Mouse (Mus musculus) E14TG2a.4 (cell line): ENCODE measurements around the gene Gm11060.
A peak's percentile ranks its signal among the peaks of the same experiment; 100 is the strongest.

Source experiments
- H3K27me3 ChIP-seq: 2 replicates; pipeline ENCODE4 v1.6.1; 2014; ENCODE audit warnings: low read length, control low read depth; ENCODE audit not compliant: insufficient read depth
- H3K36me3 ChIP-seq: 2 replicates; pipeline ENCODE4 v1.6.1; 2014; ENCODE audit warnings: low read length, control low read depth; ENCODE audit not compliant: insufficient read depth
- H3K4me1 ChIP-seq: replicated peaks from 2 replicates; pipeline ENCODE4 v1.6.1; 2014; ENCODE audit warnings: low read depth, low read length, control low read depth
- H3K4me3 ChIP-seq: replicated peaks from 2 replicates; pipeline ENCODE4 v1.5.1; 2014; ENCODE audit warnings: mild to moderate bottlenecking, low read length
- H3K9me3 ChIP-seq: 2 replicates; pipeline ENCODE4 v1.6.1; 2014; ENCODE audit warnings: low read length, control low read depth
- CTCF ChIP-seq: conservative IDR thresholded peaks from 2 replicates; pipeline ENCODE4 v1.5.1; 2014; ENCODE audit warnings: low read length
- NANOG ChIP-seq: IDR thresholded peaks from 2 replicates; pipeline ENCODE4 v1.6.1; 2014; ENCODE audit warnings: borderline replicate concordance, low read length, mixed read lengths
- POU5F1 ChIP-seq: IDR thresholded peaks from 2 replicates; pipeline ENCODE4 v1.6.1; 2014; ENCODE audit warnings: low read length, borderline replicate concordance

Gm11060 gene

GRCm38 (mm10) chr2:105097294-105097953, 5.6 kb downstream of the Gm11060 start:
- Histone ChIP-seq H3K9me3 (no peaks in the 10 kb centered on the region), H3K27me3 (no peaks in the 10 kb centered on the region), H3K36me3 (no peaks in the 10 kb centered on the region), H3K4me3 (peak overlapping the region; percentile 64), H3K4me1 (peaks cover 29% of the 10 kb centered on the region)
- TF ChIP-seq CTCF (no peak), NANOG (no peak), POU5F1 (no peak)

- TF ChIP-seq NANOG (no peak), POU5F1 (no peak), CTCF (no peak)
- Histone ChIP-seq H3K9me3 (peaks cover 6% of the 10 kb centered on the region), H3K36me3 (no peaks in the 10 kb centered on the region), H3K4me1 (peaks cover 29% of the 10 kb centered on the region), H3K27me3 (no peaks in the 10 kb centered on the region), H3K4me3 (no peak overlapping the region)
These were observed 7.6 kb downstream of the Gm11060 start for GRCm38 (mm10) chr2:105099410-105099809.

GRCm38 (mm10) chr2:105100541-105100940, 8.7 kb downstream of the Gm11060 start:
- TF ChIP-seq NANOG = no peak
- no peak for TF ChIP-seq CTCF
- no peaks in the 10 kb centered on the region for H3K27me3 ChIP-seq

GRCm38 (mm10) chr2:105108703-105109158, 16.9 kb downstream of the Gm11060 start:
- Histone ChIP-seq H3K36me3 (no peaks in the 10 kb centered on the region), H3K4me3 (no peak overlapping the region), H3K9me3 (peaks cover 11% of the 10 kb centered on the region), H3K27me3 (peaks cover 14% of the 10 kb centered on the region; the same call in 1 of the 2 replicates), H3K4me1 (peaks cover 41% of the 10 kb centered on the region)
- no peak for TF ChIP-seq CTCF
- peak; percentile 50; the same call in 1 of the 2 replicates for TF ChIP-seq NANOG
- no peak for TF ChIP-seq POU5F1

More at GRCm38 (mm10) chr2:105100541-105100940, 8.7 kb downstream of the Gm11060 start:
- peaks cover 29% of the 10 kb centered on the region for H3K4me1 ChIP-seq
- no peaks in the 10 kb centered on the region for H3K36me3 ChIP-seq
- H3K4me3 ChIP-seq = 0 out of 2 replicates have a peak overlapping the region, but pooled peaks have one; percentile 1
- H3K9me3 ChIP-seq = peaks cover 13% of the 10 kb centered on the region

- H3K9me3 ChIP-seq = no peaks in the 10 kb centered on the region
- H3K27me3 ChIP-seq = peaks cover 25% of the 10 kb centered on the region
- H3K4me1 ChIP-seq = peaks cover 48% of the 10 kb centered on the region
- no peak; the same call in 1 of the 2 replicates for TF ChIP-seq NANOG
- H3K4me3 ChIP-seq = no peak overlapping the region
- H3K36me3 ChIP-seq = no peaks in the 10 kb centered on the region
These were observed 22.3 kb downstream of the Gm11060 start for GRCm38 (mm10) chr2:105114074-105114473.

GRCm38 (mm10) chr2:105117669-105118068, 25.9 kb downstream of the Gm11060 start:
- no peak for TF ChIP-seq NANOG
- TF ChIP-seq POU5F1 = no peak
- no peak for TF ChIP-seq CTCF
- H3K4me3 ChIP-seq = no peak overlapping the region
- no peaks in the 10 kb centered on the region for H3K9me3 ChIP-seq

GRCm38 (mm10) chr2:105122216-105122615, 30.4 kb downstream of the Gm11060 start:
- peaks cover 77% of the 10 kb centered on the region for H3K27me3 ChIP-seq

More at GRCm38 (mm10) chr2:105117669-105118068, 25.9 kb downstream of the Gm11060 start:
- H3K4me1 ChIP-seq = peaks cover 42% of the 10 kb centered on the region
- H3K27me3 ChIP-seq = peaks cover 42% of the 10 kb centered on the region
- no peaks in the 10 kb centered on the region for H3K36me3 ChIP-seq

GRCm38 (mm10) chr2:105122886-105123285, 31.1 kb downstream of the Gm11060 start:
- H3K4me3 ChIP-seq = peak overlapping the region; percentile 62
- TF ChIP-seq CTCF (no peak), POU5F1 (no peak), NANOG (no peak)
- H3K9me3 ChIP-seq = no peaks in the 10 kb centered on the region
- no peaks in the 10 kb centered on the region for H3K36me3 ChIP-seq
- peaks cover 80% of the 10 kb centered on the region for H3K27me3 ChIP-seq
- peaks cover 59% of the 10 kb centered on the region for H3K4me1 ChIP-seq

More at GRCm38 (mm10) chr2:105122216-105122615, 30.4 kb downstream of the Gm11060 start:
- no peak for TF ChIP-seq NANOG
- no peak for TF ChIP-seq POU5F1
- TF ChIP-seq CTCF = no peak
- no peaks in the 10 kb centered on the region for H3K36me3 ChIP-seq
- peaks cover 52% of the 10 kb centered on the region for H3K4me1 ChIP-seq
- no peak overlapping the region for H3K4me3 ChIP-seq
- no peaks in the 10 kb centered on the region for H3K9me3 ChIP-seq
